Mouse (Mus musculus) MEL (cell line): ENCODE results near the gene Cemip. TPM values are rescaled to one million over a fixed set of nuclear protein-coding genes. Genes with fewer than 3 reads are reported as not detected.

ENCODE experiments used
- DNase-seq: peaks from one replicate; pipeline ENCODE4 v3.0.0; 2011; ENCODE audit warnings: low read depth, low spot score
- H3K27ac ChIP-seq: 2 replicates; pipeline ENCODE4 v1.5.1; 2012; ENCODE audit warnings: low read depth, mild to moderate bottlenecking, control low read depth, low read length, moderate library complexity; ENCODE audit not compliant: control insufficient read depth
- H3K27me3 ChIP-seq, 2 experiments: fragments of 150-350 bp in 1 of 2; sonication (generic) in 1 of 2; 2 replicates each; pipeline ENCODE4 v1.6.1; 2012; ENCODE audit warnings: low read length in 2 of 2, mild to moderate bottlenecking in 2 of 2, improper control_type of control experiment in 1 of 2, moderate library complexity in 1 of 2; ENCODE audit not compliant: insufficient read depth in 2 of 2, control insufficient read depth in 1 of 2
- H3K36me3 ChIP-seq, 2 experiments: 2 replicates each; pipeline ENCODE4 v1.6.1; 2012 to 2014; ENCODE audit warnings: low read length in 2 of 2, improper control_type of control experiment in 1 of 2, inconsistent platforms in 1 of 2, mild to moderate bottlenecking in 1 of 2; ENCODE audit not compliant: insufficient read depth in 2 of 2, control insufficient read depth in 1 of 2
- H3K4me1 ChIP-seq, 2 experiments: fragments of 150-350 bp in 1 of 2; sonication (generic) in 1 of 2; 2 replicates each; pipeline ENCODE4 v1.6.1; 2012; ENCODE audit warnings: low read length in 2 of 2, improper control_type of control experiment in 1 of 2, mild to moderate bottlenecking in 1 of 2; ENCODE audit not compliant: insufficient read depth in 2 of 2, control insufficient read depth in 1 of 2
- H3K4me3 ChIP-seq, 2 experiments: fragments of 150-350 bp in 1 of 2; sonication (generic) in 1 of 2; 2 replicates each; pipeline ENCODE4 v1.5.1; 2012; ENCODE audit warnings: low read depth in 2 of 2, low read length in 2 of 2, mild to moderate bottlenecking in 2 of 2, moderate library complexity in 2 of 2, control low read depth in 1 of 2, improper control_type of control experiment in 1 of 2; ENCODE audit not compliant: control insufficient read depth in 1 of 2, insufficient read depth in 1 of 2
- H3K79me2 ChIP-seq: 2 replicates; pipeline ENCODE4 v1.6.1; 2012; ENCODE audit warnings: mild to moderate bottlenecking, low read length, moderate library complexity; ENCODE audit not compliant: control insufficient read depth, poor library complexity, insufficient read depth
- H3K9ac ChIP-seq: 2 replicates; pipeline ENCODE4 v1.6.1; 2012; ENCODE audit warnings: low read depth, mild to moderate bottlenecking, control low read depth, low read length, moderate library complexity; ENCODE audit not compliant: control insufficient read depth, poor library complexity, severe bottlenecking
- H3K9me3 ChIP-seq: fragments of 150-350 bp; sonication (generic); replicated peaks from 2 replicates; pipeline ENCODE4 v1.6.1; 2012; ENCODE audit warnings: mild to moderate bottlenecking, low read length, improper control_type of control experiment, moderate library complexity; ENCODE audit not compliant: insufficient read depth
- BHLHE40 ChIP-seq: IDR thresholded peaks from 2 replicates; pipeline ENCODE4 v1.6.1; 2012; ENCODE audit warnings: low read depth, mild to moderate bottlenecking, inconsistent platforms, low read length, improper control_type of control experiment, borderline replicate concordance
- CHD2 ChIP-seq: IDR thresholded peaks from 2 replicates; pipeline ENCODE4 v1.6.1; 2011; ENCODE audit warnings: low read length, improper control_type of control experiment
- ELF1 ChIP-seq: IDR thresholded peaks from 2 replicates; pipeline ENCODE4 v1.6.1; 2014; ENCODE audit warnings: low read depth, mild to moderate bottlenecking, inconsistent platforms, low read length, improper control_type of control experiment, moderate library complexity
- EP300 ChIP-seq, 2 experiments: IDR thresholded peaks; 2 replicates each; pipeline ENCODE4 v1.6.1; 2011; ENCODE audit warnings: improper control_type of control experiment in 2 of 2, low read length in 2 of 2, low read depth in 1 of 2, mild to moderate bottlenecking in 1 of 2
- ETS1 ChIP-seq: IDR thresholded peaks from 2 replicates; pipeline ENCODE4 v1.6.1; 2012; ENCODE audit warnings: low read depth, mild to moderate bottlenecking, inconsistent platforms, low read length, improper control_type of control experiment, moderate library complexity
- GATA1 ChIP-seq: IDR thresholded peaks from 2 replicates; pipeline ENCODE4 v1.6.1; 2011; ENCODE audit warnings: low read depth, low read length, improper control_type of control experiment
- HCFC1 ChIP-seq: IDR thresholded peaks from 2 replicates; pipeline ENCODE4 v1.6.1; 2012; ENCODE audit warnings: low read depth, mild to moderate bottlenecking, inconsistent platforms, low read length, improper control_type of control experiment, moderate library complexity
- JUND ChIP-seq: IDR thresholded peaks from 2 replicates; pipeline ENCODE4 v1.6.1; 2011; ENCODE audit warnings: low read depth, mild to moderate bottlenecking, improper control_type of control experiment, low read length
- MAFK ChIP-seq: IDR thresholded peaks from 2 replicates; pipeline ENCODE4 v1.6.1; 2011; ENCODE audit warnings: low read depth, mild to moderate bottlenecking, low read length, improper control_type of control experiment, borderline replicate concordance
- MAZ ChIP-seq: IDR thresholded peaks from 2 replicates; pipeline ENCODE4 v1.6.1; 2012; ENCODE audit warnings: low read depth, mild to moderate bottlenecking, inconsistent platforms, low read length, improper control_type of control experiment
- MYB ChIP-seq: IDR thresholded peaks from 2 replicates; pipeline ENCODE4 v1.6.1; 2011; ENCODE audit warnings: mild to moderate bottlenecking, low read depth, low read length, improper control_type of control experiment
- MYC ChIP-seq: IDR thresholded peaks from 2 replicates; pipeline ENCODE4 v1.6.1; 2011; ENCODE audit warnings: low read depth, mild to moderate bottlenecking, low read length, improper control_type of control experiment, moderate library complexity
- NELFE ChIP-seq: IDR thresholded peaks from 2 replicates; pipeline ENCODE4 v1.6.1; 2011; ENCODE audit warnings: low read depth, low read length, improper control_type of control experiment
- NRF1 ChIP-seq: IDR thresholded peaks from 2 replicates; pipeline ENCODE4 v1.6.1; 2014; ENCODE audit warnings: low read depth, mild to moderate bottlenecking, inconsistent platforms, low read length, improper control_type of control experiment, moderate library complexity; ENCODE audit not compliant: poor library complexity, insufficient read depth, severe bottlenecking
- POLR2A ChIP-seq, 2 experiments: IDR thresholded peaks; 2 replicates each; pipeline ENCODE4 v1.6.1; 2011 to 2012; ENCODE audit warnings: low read length in 2 of 2, mild to moderate bottlenecking in 2 of 2, control low read depth in 1 of 2, improper control_type of control experiment in 1 of 2, low read depth in 1 of 2, moderate library complexity in 1 of 2; ENCODE audit not compliant: control insufficient read depth in 1 of 2, insufficient read depth in 1 of 2, poor library complexity in 1 of 2
- POLR2AphosphoS2 ChIP-seq: IDR thresholded peaks from 2 replicates; pipeline ENCODE4 v1.6.1; 2011; ENCODE audit warnings: low read length, improper control_type of control experiment
- POLR2AphosphoS5 ChIP-seq: IDR thresholded peaks from 2 replicates; pipeline ENCODE4 v1.6.1; 2012; ENCODE audit warnings: low read depth, borderline replicate concordance, mild to moderate bottlenecking, inconsistent platforms, low read length, moderate library complexity, mixed read lengths
- RAD21 ChIP-seq: IDR thresholded peaks from 2 replicates; pipeline ENCODE4 v1.6.1; 2011; ENCODE audit warnings: mild to moderate bottlenecking, low read depth, low read length, improper control_type of control experiment
- RCOR1 ChIP-seq: IDR thresholded peaks from 2 replicates; pipeline ENCODE4 v1.6.1; 2012; ENCODE audit warnings: low read depth, mild to moderate bottlenecking, inconsistent platforms, low read length, improper control_type of control experiment
- SIN3A ChIP-seq: IDR thresholded peaks from 2 replicates; pipeline ENCODE4 v1.6.1; 2012; ENCODE audit warnings: low read length, improper control_type of control experiment, inconsistent platforms
- SMC3 ChIP-seq: IDR thresholded peaks from 2 replicates; pipeline ENCODE4 v1.6.1; 2011; ENCODE audit warnings: low read depth, low read length, improper control_type of control experiment
- TAL1 ChIP-seq: IDR thresholded peaks from 2 replicates; pipeline ENCODE4 v1.6.1; 2012; ENCODE audit warnings: mild to moderate bottlenecking, inconsistent platforms, low read length, moderate library complexity, mixed read lengths
- TBP ChIP-seq: IDR thresholded peaks from 2 replicates; pipeline ENCODE4 v1.8.0; 2011; ENCODE audit warnings: low read depth, low read length, improper control_type of control experiment
- TCF12 ChIP-seq: IDR thresholded peaks from 2 replicates; pipeline ENCODE4 v1.6.1; 2014; ENCODE audit warnings: low read depth, mild to moderate bottlenecking, inconsistent platforms, low read length, improper control_type of control experiment, moderate library complexity
- USF2 ChIP-seq, 2 experiments: IDR thresholded peaks; 2 replicates each; pipeline ENCODE4 v1.6.1; 2011 to 2012; ENCODE audit warnings: improper control_type of control experiment in 2 of 2, low read length in 2 of 2, borderline replicate concordance in 1 of 2, inconsistent platforms in 1 of 2, low read depth in 1 of 2, mild to moderate bottlenecking in 1 of 2; ENCODE audit not compliant: insufficient read depth in 1 of 2
- ZC3H11A ChIP-seq: IDR thresholded peaks from 2 replicates; pipeline ENCODE4 v1.6.1; 2012; ENCODE audit warnings: low read depth, mild to moderate bottlenecking, inconsistent platforms, low read length, improper control_type of control experiment
- ZKSCAN1 ChIP-seq: IDR thresholded peaks from 2 replicates; pipeline ENCODE4 v1.6.1; 2012; ENCODE audit warnings: low read depth, mild to moderate bottlenecking, inconsistent platforms, low read length, improper control_type of control experiment, moderate library complexity
- ZNF384 ChIP-seq: IDR thresholded peaks from 2 replicates; pipeline ENCODE4 v1.6.1; 2012; ENCODE audit warnings: low read depth, mild to moderate bottlenecking, inconsistent platforms, low read length, improper control_type of control experiment
- polyA plus RNA-seq, 2 experiments: library from polyadenylated mRNA; stranded (reverse) in 1 of 2; unstranded in 1 of 2; fragments of >175 nt in 1 of 2; fragments of >200 nt in 1 of 2; gene quantifications; 2 replicates each; pipeline versions ENCODE4 v1.2.1 to v1.2.4; 2012; ENCODE audit warnings: low replicate concordance in 2 of 2, low read depth in 1 of 2; ENCODE audit not compliant: insufficient read length in 2 of 2, insufficient read depth in 1 of 2, missing spikeins in 1 of 2
- total RNA-seq: library from RNA; depleted of rRNA; stranded (reverse); fragments of 300-350 nt; gene quantifications from 2 replicates; pipeline ENCODE4 v1.2.3, GENCODE M21; 2012

Gene Cemip
- total and polyA plus RNA-seq, 3 experiments: not detected

- Histone ChIP-seq H3K9me3 (no peaks in the 10 kb centered on the region), H3K4me1 (no peaks in the 10 kb centered on the region), H3K27ac (no peak overlapping the region), H3K79me2 (no peaks in the 10 kb centered on the region), H3K27me3 (no peaks in the 10 kb centered on the region; a peak in 1 of 4 replicates), H3K36me3 (no peaks in the 10 kb centered on the region)
- no peak for DNase-seq
- TF ChIP-seq POLR2AphosphoS5 (no peak), NELFE (no peak), MAZ (no peak), JUND (no peak), TCF12 (no peak), MYC (no peak), GATA1 (no peak), CHD2 (no peak), HCFC1 (no peak), NRF1 (no peak), TAL1 (no peak), POLR2AphosphoS2 (no peak), RAD21 (no peak), POLR2A (IDR thresholded peaks at IDR 0.05; ENCODE audit: control insufficient read depth in 1 of 2, insufficient read depth in 1 of 2, low read depth in 1 of 2, low read length in 2 of 2, poor library complexity in 1 of 2) (no peak), EP300 (IDR thresholded peaks at IDR 0.05; ENCODE audit: low read depth in 1 of 2, low read length in 2 of 2) (no peak), USF2 (IDR thresholded peaks at IDR 0.05; ENCODE audit: borderline replicate concordance in 1 of 2, insufficient read depth in 1 of 2, low read depth in 1 of 2, low read length in 2 of 2) (no peak), ETS1 (no peak), RCOR1 (no peak), MAFK (no peak), SMC3 (no peak)
- TF ChIP-seq, all 39 proteins: peak for 0
- H3K4me3 ChIP-seq: no peak overlapping the region
- H3K9ac ChIP-seq: no peak overlapping the region
Observed at GRCm38 (mm10) chr7:83972485-83972884, 113.8 kb downstream of the Cemip start.

- no peaks in the 10 kb centered on the region for H3K9me3 ChIP-seq
- H3K4me1 ChIP-seq: no peaks in the 10 kb centered on the region
- H3K27me3 ChIP-seq: no peaks in the 10 kb centered on the region
- H3K27ac ChIP-seq: no peak overlapping the region
- no peak for TF ChIP-seq SIN3A
- TF ChIP-seq ZC3H11A: no peak
- no peak for TF ChIP-seq TCF12
- TF ChIP-seq TBP: no peak
- TF ChIP-seq SMC3: no peak
- TF ChIP-seq NELFE: no peak
- no peak for TF ChIP-seq RAD21
- TF ChIP-seq RCOR1: no peak
- no peak for TF ChIP-seq ELF1
- no peak for TF ChIP-seq BHLHE40
- no peak for TF ChIP-seq ZKSCAN1
- TF ChIP-seq MYB: no peak
- no peak for TF ChIP-seq CHD2
- TF ChIP-seq ZNF384: no peak
- TF ChIP-seq, all 39 proteins: peak for 0
- DNase-seq: no peak
- Histone ChIP-seq H3K9ac (no peak overlapping the region), H3K79me2 (no peaks in the 10 kb centered on the region), H3K4me3 (no peak overlapping the region), H3K36me3 (no peaks in the 10 kb centered on the region)
Observed at GRCm38 (mm10) chr7:83966047-83966818, 120.1 kb downstream of the Cemip start.
